Mouse (Mus musculus): ENCODE measurements around the gene Etfbkmt.
A peak's percentile ranks its signal among the peaks of the same experiment; 100 is the strongest.
"Not testable (repeated sequence)": the region's sequence is repeated elsewhere in the genome, so short reads cannot be mapped to it uniquely, and the experiment has no call there.

Gene Etfbkmt

DNA sequence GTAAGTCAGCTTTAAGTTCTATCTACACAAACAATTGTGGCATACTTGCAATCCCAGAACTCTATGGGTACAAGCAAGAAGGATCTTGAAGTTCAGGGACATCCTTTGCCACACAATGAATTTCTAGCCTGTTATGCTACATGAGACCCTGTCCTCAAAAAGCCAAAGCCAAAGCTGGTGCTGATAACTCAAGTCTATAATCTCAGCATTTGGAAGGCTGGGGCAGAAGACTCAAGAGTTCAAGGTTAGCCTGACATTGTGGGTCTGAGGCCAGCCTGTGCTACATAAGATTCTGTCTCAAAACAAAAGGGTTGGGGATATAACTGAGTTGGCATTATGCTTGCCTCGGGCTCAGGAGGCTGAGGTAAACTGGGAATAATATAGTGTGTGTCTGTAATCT is 47.7 kb downstream of the Etfbkmt start:
- DNase-seq (ENCODE audit: low spot score in 2 of 2) = no peak

GRCm38 (mm10) chr6:149188041-149188924 is 48.6 kb downstream of the Etfbkmt start, which contains the start of gene Amn1:
Amn1 (minus strand) TSS chr6:149188712.
- DNase-seq (ENCODE audit: low spot score in 2 of 2) = peak; percentile 94 to 98

DNA sequence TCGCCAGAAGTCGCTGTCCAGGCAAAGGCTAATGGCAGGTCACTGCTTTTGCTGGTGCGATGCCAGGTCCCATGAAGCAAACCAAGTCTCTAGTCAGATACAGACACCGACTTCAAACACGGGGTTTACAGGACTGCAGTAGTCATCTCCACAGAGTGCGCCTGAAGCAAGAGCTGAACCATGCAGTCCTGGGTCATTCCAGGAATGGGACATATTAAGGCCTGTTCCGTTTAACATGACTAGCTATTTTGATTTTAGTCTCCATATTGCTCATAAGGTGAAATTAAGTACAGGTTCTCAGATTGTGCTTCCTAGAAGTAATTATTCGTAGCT is 49.2 kb downstream of the Etfbkmt start:
- no peak for DNase-seq (ENCODE audit: low spot score in 2 of 2)

- DNase-seq (ENCODE audit: low spot score in 2 of 2) = no peak
These were observed 49.8 kb downstream of the Etfbkmt start for GRCm38 (mm10) chr6:149189340-149189922.

DNA sequence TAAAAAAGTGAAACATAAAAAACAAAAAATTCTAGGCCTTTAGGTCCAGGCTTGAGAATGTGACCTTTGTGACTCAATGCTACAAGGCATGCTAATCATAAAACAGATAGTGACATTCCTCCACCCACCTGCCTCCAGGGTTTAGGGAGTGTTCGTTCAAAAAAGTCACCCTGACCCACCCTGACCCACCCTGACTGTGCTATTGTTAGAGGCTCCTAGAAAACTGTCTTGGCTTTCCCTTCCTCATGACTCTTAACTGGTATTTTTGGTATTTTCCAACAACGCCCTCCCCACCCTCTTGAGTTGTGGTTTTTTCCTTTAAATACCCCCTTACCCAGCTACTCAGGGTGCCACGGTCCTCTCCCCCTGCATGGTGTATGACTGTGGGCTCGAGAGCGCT is 52.3 kb downstream of the Etfbkmt start:
- DNase-seq (ENCODE audit: low spot score in 2 of 2) = not testable (repeated sequence)

DNA sequence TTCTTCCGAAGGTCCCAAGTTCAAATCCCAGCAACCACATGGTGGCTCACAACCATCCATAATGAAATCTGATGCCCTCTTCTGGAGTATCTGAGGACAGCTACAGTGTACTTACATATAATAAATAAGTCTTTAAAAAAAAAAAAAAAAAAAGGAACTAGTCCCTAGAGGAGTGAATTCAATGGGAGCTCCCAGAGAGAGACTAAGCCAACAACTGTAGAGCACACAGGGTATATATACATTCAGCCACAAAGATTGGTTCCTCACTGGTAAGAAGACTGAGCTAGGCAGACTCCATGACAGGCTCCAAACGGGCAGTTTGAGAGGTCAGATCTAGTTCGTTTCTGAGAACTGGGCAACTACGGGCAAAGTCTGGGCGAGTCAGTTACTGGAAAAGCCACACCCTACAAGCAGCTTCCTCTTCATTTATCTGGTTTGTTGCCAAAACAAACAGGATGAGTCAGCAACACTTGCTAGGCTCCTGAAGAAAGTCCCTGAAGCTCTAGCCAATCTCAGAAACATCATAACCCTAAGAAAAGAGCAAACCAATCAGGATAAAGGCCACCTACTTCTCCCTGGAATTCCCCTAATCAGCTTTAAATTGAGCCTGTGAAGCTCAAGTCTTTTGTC is 53.7 kb downstream of the Etfbkmt start:
- no peak for DNase-seq (ENCODE audit: low spot score in 2 of 2)

DNA sequence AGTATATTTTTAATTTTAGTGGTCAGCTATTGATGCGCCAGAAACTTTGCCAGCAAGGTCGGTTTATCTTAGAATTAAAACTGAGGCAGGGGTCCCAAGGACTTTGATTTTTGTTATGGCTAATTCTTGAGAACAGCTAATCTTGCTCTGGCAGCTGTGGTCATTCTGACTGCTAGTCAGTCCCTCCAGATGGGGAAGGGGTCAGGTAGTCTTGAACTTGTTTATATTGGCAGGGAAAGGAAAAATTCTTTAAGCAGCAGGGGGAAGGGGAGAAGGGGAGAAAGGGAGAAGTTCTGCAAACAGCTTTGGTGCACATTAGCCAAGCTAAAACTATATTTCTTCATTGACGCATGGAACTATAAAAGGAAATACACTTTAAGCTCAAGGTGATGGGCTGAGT is 57.5 kb downstream of the Etfbkmt start:
- no peak for DNase-seq (ENCODE audit: low spot score in 2 of 2)

DNA sequence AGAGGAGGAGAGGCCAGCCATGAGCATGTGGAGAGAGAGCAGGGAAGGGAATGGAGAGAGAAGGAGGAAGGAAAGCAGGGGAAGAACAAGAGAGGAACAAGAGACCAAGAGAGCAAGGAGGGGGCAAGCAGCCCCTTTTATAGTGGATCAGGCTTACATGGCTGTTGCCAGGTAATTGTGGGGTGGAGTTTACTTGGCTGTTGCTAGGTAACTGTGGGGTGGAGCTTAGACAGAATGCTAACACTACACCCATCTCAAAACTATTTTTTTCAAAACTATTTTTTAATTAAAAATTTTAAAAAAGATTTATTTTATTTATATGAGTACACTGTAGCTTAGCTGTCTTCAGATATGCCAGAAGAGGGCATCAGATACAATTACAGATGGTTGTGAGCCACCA is 58.9 kb downstream of the Etfbkmt start:
- no peak for DNase-seq (ENCODE audit: low spot score in 2 of 2)
